Mouse (Mus musculus): Measurements from ENCODE around the gene Sec24a.

Gene Sec24a

GRCm38 (mm10) chr11:51649889-51650199, 113.6 kb downstream of the Sec24a start:
- in situ Hi-C loops (cut with MboI) = no loop called here

GRCm38 (mm10) chr11:51649111-51649888, 114.1 kb downstream of the Sec24a start:
- in situ Hi-C loops (cut with MboI) = no loop called here

- in situ Hi-C loops (cut with MboI) = no loop called here
Measured at GRCm38 (mm10) chr11:51648566-51648965, 114.9 kb downstream of the Sec24a start.

GRCm38 (mm10) chr11:51646751-51647667, 116.4 kb downstream of the Sec24a start:
- in situ Hi-C loops (cut with MboI) = no loop called here

- in situ Hi-C loops (cut with MboI) = no loop called here
Measured at GRCm38 (mm10) chr11:51646245-51646644, 117.2 kb downstream of the Sec24a start.

GRCm38 (mm10) chr11:51645293-51645692, 118.1 kb downstream of the Sec24a start:
- in situ Hi-C loops (cut with MboI) = no loop called here

GRCm38 (mm10) chr11:51644217-51644616, 119.2 kb downstream of the Sec24a start:
- in situ Hi-C loops (cut with MboI) = no loop called here

GRCm38 (mm10) chr11:51643761-51644160, 119.7 kb downstream of the Sec24a start:
- in situ Hi-C loops (cut with MboI) = no loop called here

- in situ Hi-C loops (cut with MboI) = no loop called here
Measured at GRCm38 (mm10) chr11:51643202-51643601, 120.2 kb downstream of the Sec24a start.
